Mouse (Mus musculus) lung, adult 2 months (tissue): ENCODE measurements around the gene Gm2832. TPM values are rescaled to one million over a fixed set of nuclear protein-coding genes. Genes with fewer than 3 reads are reported as not detected.
"Not testable (repeated sequence)": the region's sequence is repeated elsewhere in the genome, so short reads cannot be mapped to it uniquely, and the experiment has no call there.

Source experiments
- DNase-seq: peaks from one replicate; pipeline ENCODE4 v3.0.0; 2022
- H3K4me1 ChIP-seq: fragments of 200-500 bp; 2 replicates; pipeline ENCODE4 v1.6.1; 2011; ENCODE audit warnings: low read length; ENCODE audit not compliant: control insufficient read depth, insufficient read depth
- H3K4me3 ChIP-seq: fragments of 200-500 bp; replicated peaks from 2 replicates; pipeline ENCODE3; 2011; ENCODE audit warnings: low read depth, mild to moderate bottlenecking, control low read depth, low read length; ENCODE audit errors: extremely low read depth
- WGBS: fragments of 180-500 bp; shearing (Covaris S2); methylation state at CpG from one replicate; pipeline ENCODE4 v1.1.7; 2018; 5-methylcytosine and 5-hydroxymethylcytosine counted together
- polyA plus RNA-seq: library from polyadenylated mRNA; depleted of rRNA; stranded (reverse); fragments of >200 nt; gene quantifications from 2 replicates; pipeline ENCODE4 v1.2.3, GENCODE M21; 2012; rRNA removed

The Gm2832 gene
- polyA plus RNA-seq: not detected in 2 replicates

DNA sequence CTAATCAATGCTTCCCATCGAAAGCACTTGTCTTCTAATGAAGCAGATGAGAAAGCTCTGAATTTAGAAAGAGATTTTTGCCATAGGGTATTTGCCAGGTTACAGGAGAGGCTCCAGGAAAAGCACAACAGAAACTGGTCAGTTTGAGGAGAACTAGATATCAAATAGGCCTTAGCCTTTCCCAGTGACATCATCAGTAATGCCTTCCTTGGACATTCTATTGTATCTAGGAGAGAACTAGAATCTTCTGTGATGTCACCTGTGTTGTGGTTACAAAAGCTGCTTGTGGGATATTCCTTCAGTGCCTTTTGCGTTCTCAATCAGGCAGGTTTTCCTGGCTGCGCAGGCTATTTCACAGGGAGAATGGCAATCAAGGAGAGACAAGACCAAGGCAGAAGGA lies at the start of gene Gm2832:
Gene Gm2832, plus strand, starts transcription at position 301 of the 400 bp plus-strand sequence.
- 89% methylated on average over 2 of the region's 3 CpGs for WGBS
- not testable (repeated sequence) for H3K4me1 ChIP-seq, H3K4me3 ChIP-seq, DNase-seq

- 38% methylated on average over 4 of the region's 4 CpGs for WGBS
- not testable (repeated sequence) for H3K4me3 ChIP-seq, DNase-seq, H3K4me1 ChIP-seq
Observed at GRCm38 (mm10) chr14:41263296-41263695, 15.3 kb upstream of the Gm2832 start.

- 9% methylated on average over 28 of the region's 29 CpGs for WGBS
- not testable (repeated sequence) for H3K4me1 ChIP-seq, H3K4me3 ChIP-seq, DNase-seq
Observed at GRCm38 (mm10) chr14:41263853-41264755, 14.5 kb upstream of the Gm2832 start.

DNA sequence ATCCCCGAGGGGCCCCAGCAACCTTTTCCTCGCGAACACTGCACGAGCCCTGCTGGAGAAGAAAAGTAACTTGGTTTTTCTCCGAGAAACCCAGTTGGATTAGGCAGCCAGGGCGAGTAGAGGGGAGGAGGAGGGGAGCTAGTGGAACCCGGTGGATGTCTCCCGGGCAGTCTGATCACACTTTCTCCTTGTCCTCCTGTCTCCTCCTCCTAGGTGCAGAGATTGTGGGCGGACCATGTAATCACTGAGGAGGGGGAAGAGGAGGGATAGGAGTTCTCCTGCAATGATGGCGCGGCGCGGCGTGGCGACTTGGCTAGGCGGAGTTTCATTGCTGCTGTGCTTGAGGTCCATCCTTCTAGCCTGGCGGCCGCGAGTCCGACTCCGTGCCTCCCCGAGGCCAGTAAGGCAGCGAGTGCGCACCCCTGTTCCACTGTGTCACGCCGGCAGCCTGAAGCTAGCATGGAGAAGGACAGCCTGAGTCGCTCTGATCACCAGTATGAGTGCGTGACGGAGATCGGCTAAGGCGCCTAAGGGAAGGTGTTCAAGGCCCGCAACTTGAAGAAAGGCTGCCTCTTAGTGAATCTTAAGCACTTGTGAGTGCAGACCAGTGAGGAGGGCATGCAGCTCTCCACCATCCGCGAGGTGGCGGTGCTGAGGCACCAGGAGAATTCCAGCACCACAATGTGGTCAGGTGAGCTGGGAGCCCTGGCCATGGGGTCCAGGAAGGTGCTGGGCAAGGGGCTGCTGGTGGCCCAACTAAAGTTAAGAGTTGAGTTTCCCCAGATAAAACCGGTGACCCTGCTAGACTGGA lies 13.6 kb upstream of the Gm2832 start:
- not testable (repeated sequence) for H3K4me3 ChIP-seq, H3K4me1 ChIP-seq
- DNase-seq: peak; percentile 19
- under 1% methylated on average over 27 of the region's 36 CpGs for WGBS

- DNase-seq, H3K4me3 ChIP-seq, H3K4me1 ChIP-seq: not testable (repeated sequence)
- WGBS: 7% methylated on average over 1 of the region's 1 CpGs
Observed at GRCm38 (mm10) chr14:41285965-41286364, 7.4 kb downstream of the Gm2832 start.

Other genes starting within 250 kb of the Gm2832 start
- 0.15 TPM in 1 of 2 replicates, not detected in the other for gene Dydc2, start 209.6 kb upstream of the Gm2832 start, polyA plus RNA-seq
- gene Dydc1, start 205.9 kb upstream of the Gm2832 start, polyA plus RNA-seq: 0.16 and 0.19 TPM in 2 replicates
- 3.5 and 6.0 TPM in 2 replicates for gene Mat1a, start 173.8 kb upstream of the Gm2832 start, polyA plus RNA-seq
- 1,111 and 1,268 TPM in 2 replicates for gene Sftpa1, start 147.0 kb upstream of the Gm2832 start, polyA plus RNA-seq
- gene Mbl1, start 127.3 kb upstream of the Gm2832 start, polyA plus RNA-seq: 0.66 and 0.67 TPM in 2 replicates
- gene Sftpd, start 93.7 kb upstream of the Gm2832 start, polyA plus RNA-seq: 235 and 279 TPM in 2 replicates
- not detected in 2 replicates for gene Gm5798, start 69.8 kb downstream of the Gm2832 start, polyA plus RNA-seq
- gene Gm7945, start 107.6 kb downstream of the Gm2832 start, polyA plus RNA-seq: not detected in 2 replicates
- gene Gm6482, start 129.5 kb downstream of the Gm2832 start, polyA plus RNA-seq: not detected in 2 replicates
- gene Gm7954, start 174.7 kb downstream of the Gm2832 start, polyA plus RNA-seq: not detected in 2 replicates
- not detected in 2 replicates for gene Gm3486, start 210.7 kb downstream of the Gm2832 start, polyA plus RNA-seq